Mouse (Mus musculus): Measurements from ENCODE around the gene Col25a1. TPM values are rescaled to one million over a fixed set of nuclear protein-coding genes. Genes with fewer than 3 reads are reported as not detected.

Col25a1 gene
- 0.04 and 0.06 TPM in 2 replicates for polyA plus RNA-seq (2012)

GRCm38 (mm10) chr3:130131201-130131600 lies at the start of gene Col25a1:
Gene Col25a1, plus strand, starts transcription at chr3:130131501.

GRCm38 (mm10) chr3:130617439-130617898 lies 486.2 kb downstream of the Col25a1 start, which contains the start of gene Etnppl:
Gene Etnppl, plus strand, starts transcription at chr3:130617448.

Other genes with a start within 250 kb of the Col25a1 start
- 17.0 and 22.3 TPM in 2 replicates for gene Casp6, start 230.1 kb upstream of the Col25a1 start, polyA plus RNA-seq (2012)
- 5.0 and 13.1 TPM in 2 replicates for gene Mcub, start 161.3 kb upstream of the Col25a1 start, polyA plus RNA-seq (2012)
- 76.5 and 78.0 TPM in 2 replicates for gene Sec24b, start 69.9 kb upstream of the Col25a1 start, polyA plus RNA-seq (2012)